Mouse (Mus musculus): ENCODE measurements around the gene Ptdss2. TPM values are rescaled to one million over a fixed set of nuclear protein-coding genes. Genes with fewer than 3 reads are reported as not detected.

Ptdss2 gene
- polyA plus RNA-seq, 1 experiment from 2014 or later, result 83.4 TPM

GRCm38 (mm10) chr7:141204546-141204945 lies 82.4 kb downstream of the Ptdss2 start:
- ATAC-seq (replicated peaks; ENCODE audit: low FRiP score), result no peak

GRCm38 (mm10) chr7:141205504-141205903 lies 83.3 kb downstream of the Ptdss2 start:
- Histone ChIP-seq H3K9me3 (replicated peaks) (no peaks in the 10 kb centered on the region), H3K4me2 (no peak overlapping the region), H3K4me3 (replicated peaks) (no peak overlapping the region), H3K9ac (no peak overlapping the region), H3K27me3 (no peaks in the 10 kb centered on the region), H3K36me3 (no peaks in the 10 kb centered on the region), H3K4me1 (no peaks in the 10 kb centered on the region), H3K27ac (no peak overlapping the region)
- 88% methylated on average over 5 of the region's 5 CpGs for WGBS
- ATAC-seq (replicated peaks; ENCODE audit: low FRiP score), result no peak

More at GRCm38 (mm10) chr7:141204546-141204945, 82.4 kb downstream of the Ptdss2 start:
- H3K36me3 ChIP-seq, result no peaks in the 10 kb centered on the region
- H3K9ac ChIP-seq, result no peak overlapping the region
- H3K4me1 ChIP-seq, result no peaks in the 10 kb centered on the region
- no peaks in the 10 kb centered on the region for H3K27me3 ChIP-seq
- 82% methylated on average over 3 of the region's 3 CpGs for WGBS
- no peaks in the 10 kb centered on the region for H3K9me3 ChIP-seq (replicated peaks)
- no peak overlapping the region for H3K4me2 ChIP-seq
- no peak overlapping the region for H3K4me3 ChIP-seq (replicated peaks)
- no peak overlapping the region for H3K27ac ChIP-seq

DNA sequence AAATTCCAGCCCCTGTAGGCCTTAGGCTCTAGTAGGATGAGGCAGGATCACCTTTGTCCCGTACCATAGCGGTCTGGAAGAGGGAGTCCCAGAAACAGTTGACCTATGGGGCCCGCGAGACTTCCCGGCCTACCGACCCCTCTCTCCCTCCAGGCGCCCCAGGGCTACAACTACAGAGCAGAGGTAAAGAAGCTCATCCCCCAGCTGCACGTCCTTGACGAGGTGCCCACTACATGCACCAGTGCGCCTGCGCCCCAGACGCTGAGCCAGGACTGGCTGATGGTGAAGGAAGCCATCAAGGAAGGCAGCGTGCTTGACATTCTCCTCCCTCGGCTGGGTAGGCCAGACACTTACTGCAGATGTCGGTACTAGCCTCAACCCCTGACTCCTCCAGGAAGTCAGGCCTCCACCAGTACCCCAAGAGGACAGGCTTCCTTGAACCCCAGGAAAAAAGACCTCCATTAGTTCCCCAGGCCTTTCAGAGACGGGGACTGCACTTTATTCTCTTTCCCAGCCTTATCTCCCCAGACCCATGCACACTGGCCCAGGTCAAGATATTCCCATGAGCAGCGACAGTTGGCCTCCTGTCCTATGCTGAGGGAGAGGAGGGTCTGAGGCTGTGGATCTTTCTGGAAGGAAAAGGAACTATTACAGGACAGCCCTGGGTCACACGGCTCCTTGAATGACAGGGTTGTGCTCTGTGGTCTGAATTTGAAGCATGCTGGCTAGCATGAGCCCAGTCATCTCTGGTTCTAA lies 84.2 kb downstream of the Ptdss2 start:
- WGBS, result 90% methylated on average over 18 of the region's 18 CpGs
- H3K4me1 ChIP-seq, result no peaks in the 10 kb centered on the region
- H3K9me3 ChIP-seq (replicated peaks), result no peaks in the 10 kb centered on the region
- no peak for ATAC-seq (replicated peaks; ENCODE audit: low FRiP score)
- H3K27me3 ChIP-seq, result no peaks in the 10 kb centered on the region
- H3K27ac ChIP-seq, result no peak overlapping the region
- no peak overlapping the region for H3K9ac ChIP-seq
- no peak overlapping the region for H3K4me3 ChIP-seq (replicated peaks)
- H3K36me3 ChIP-seq, result no peaks in the 10 kb centered on the region
- no peak overlapping the region for H3K4me2 ChIP-seq

Other genes with a start within 250 kb of the Ptdss2 start
- gene Psmd13, start 240.4 kb upstream of the Ptdss2 start, polyA plus RNA-seq (2015; fragmentation: Nextera tagmentation; extraction: Ambion mirVana), result 241 and 246 TPM in 2 replicates
- 32.5 and 36.3 TPM in 2 replicates for gene Sirt3, start 240.1 kb upstream of the Ptdss2 start, polyA plus RNA-seq (2015; fragmentation: Nextera tagmentation; extraction: Ambion mirVana)
- gene Cox8b, start 221.9 kb upstream of the Ptdss2 start, polyA plus RNA-seq (2015; fragmentation: Nextera tagmentation; extraction: Ambion mirVana), result 3.9 and 4.8 TPM in 2 replicates
- 1.1 and 1.2 TPM in 2 replicates for gene Nlrp6, start 201.5 kb upstream of the Ptdss2 start, polyA plus RNA-seq (2015; fragmentation: Nextera tagmentation; extraction: Ambion mirVana)
- gene Pgghg, start 181.0 kb upstream of the Ptdss2 start, polyA plus RNA-seq (2015; fragmentation: Nextera tagmentation; extraction: Ambion mirVana), result 19.5 and 23.5 TPM in 2 replicates
- gene Ifitm5, start 172.1 kb upstream of the Ptdss2 start, polyA plus RNA-seq (2015; fragmentation: Nextera tagmentation; extraction: Ambion mirVana), result 4.3 and 21.7 TPM in 2 replicates
- gene Gm45717, start 166.4 kb upstream of the Ptdss2 start, polyA plus RNA-seq (2015; fragmentation: Nextera tagmentation; extraction: Ambion mirVana), result 0.39 TPM in 1 of 2 replicates, not detected in the other
- 897 and 954 TPM in 2 replicates for gene Ifitm2, start 166.4 kb upstream of the Ptdss2 start, polyA plus RNA-seq (2015; fragmentation: Nextera tagmentation; extraction: Ambion mirVana)
- gene Ifitm1, start 155.2 kb upstream of the Ptdss2 start, polyA plus RNA-seq (2015; fragmentation: Nextera tagmentation; extraction: Ambion mirVana), result 55.2 and 59.7 TPM in 2 replicates
- 187 and 205 TPM in 2 replicates for gene Ifitm3, start 111.6 kb upstream of the Ptdss2 start, polyA plus RNA-seq (2015; fragmentation: Nextera tagmentation; extraction: Ambion mirVana)
- 1.3 and 2.2 TPM in 2 replicates for gene Ifitm6, start 104.5 kb upstream of the Ptdss2 start, polyA plus RNA-seq (2015; fragmentation: Nextera tagmentation; extraction: Ambion mirVana)
- gene Gm17387, start 93.3 kb upstream of the Ptdss2 start, polyA plus RNA-seq (2015; fragmentation: Nextera tagmentation; extraction: Ambion mirVana), result not detected in 2 replicates
- 12.4 and 15.4 TPM in 2 replicates for gene B4galnt4, start 61.3 kb upstream of the Ptdss2 start, polyA plus RNA-seq (2015; fragmentation: Nextera tagmentation; extraction: Ambion mirVana)
- gene Pkp3, start 44.2 kb upstream of the Ptdss2 start, polyA plus RNA-seq (2015; fragmentation: Nextera tagmentation; extraction: Ambion mirVana), result 7.8 and 7.9 TPM in 2 replicates
- 20.8 and 24.7 TPM in 2 replicates for gene Sigirr, start 21.8 kb upstream of the Ptdss2 start, polyA plus RNA-seq (2015; fragmentation: Nextera tagmentation; extraction: Ambion mirVana)
- gene Ano9, start 4.6 kb upstream of the Ptdss2 start, polyA plus RNA-seq (2015; fragmentation: Nextera tagmentation; extraction: Ambion mirVana), result 6.0 TPM in 2 replicates
- gene Rnh1, start 50.5 kb downstream of the Ptdss2 start, polyA plus RNA-seq (2015; fragmentation: Nextera tagmentation; extraction: Ambion mirVana), result 115 and 122 TPM in 2 replicates
- 92.1 and 98.0 TPM in 2 replicates for gene Hras, start 71.6 kb downstream of the Ptdss2 start, polyA plus RNA-seq (2015; fragmentation: Nextera tagmentation; extraction: Ambion mirVana)
- gene Lrrc56, start 71.8 kb downstream of the Ptdss2 start, polyA plus RNA-seq (2015; fragmentation: Nextera tagmentation; extraction: Ambion mirVana), result 10.3 and 13.9 TPM in 2 replicates
- 3.4 and 3.5 TPM in 2 replicates for gene Lmntd2, start 91.7 kb downstream of the Ptdss2 start, polyA plus RNA-seq (2015; fragmentation: Nextera tagmentation; extraction: Ambion mirVana)
- 57.5 and 66.9 TPM in 2 replicates for gene Rassf7, start 93.5 kb downstream of the Ptdss2 start, polyA plus RNA-seq (2015; fragmentation: Nextera tagmentation; extraction: Ambion mirVana)
- 73.1 and 78.3 TPM in 2 replicates for gene Phrf1, start 106.4 kb downstream of the Ptdss2 start, polyA plus RNA-seq (2015; fragmentation: Nextera tagmentation; extraction: Ambion mirVana)
- 3.5 and 3.8 TPM in 2 replicates for gene Irf7, start 144.1 kb downstream of the Ptdss2 start, polyA plus RNA-seq (2015; fragmentation: Nextera tagmentation; extraction: Ambion mirVana)
- 8.2 and 8.6 TPM in 2 replicates for gene Cdhr5, start 154.4 kb downstream of the Ptdss2 start, polyA plus RNA-seq (2015; fragmentation: Nextera tagmentation; extraction: Ambion mirVana)
- gene Sct, start 156.8 kb downstream of the Ptdss2 start, polyA plus RNA-seq (2015; fragmentation: Nextera tagmentation; extraction: Ambion mirVana), result 41.1 and 43.5 TPM in 2 replicates
- gene Drd4, start 169.6 kb downstream of the Ptdss2 start, polyA plus RNA-seq (2015; fragmentation: Nextera tagmentation; extraction: Ambion mirVana), result 1.4 and 1.8 TPM in 2 replicates
- gene Deaf1, start 205.3 kb downstream of the Ptdss2 start, polyA plus RNA-seq (2015; fragmentation: Nextera tagmentation; extraction: Ambion mirVana), result 68.2 and 81.1 TPM in 2 replicates
- gene Tmem80, start 205.4 kb downstream of the Ptdss2 start, polyA plus RNA-seq (2015; fragmentation: Nextera tagmentation; extraction: Ambion mirVana), result 52.8 and 54.4 TPM in 2 replicates
- gene Eps8l2, start 216.5 kb downstream of the Ptdss2 start, polyA plus RNA-seq (2015; fragmentation: Nextera tagmentation; extraction: Ambion mirVana), result 33.1 and 39.6 TPM in 2 replicates

Data from kidney, embryonic 15.5 days (tissue).